Comparison of ENCODE assay signal across 8 mouse cellular contexts in genomic region chr1:131613361-131614133, GRCm38 (mm10). TPM values are rescaled to one million over a fixed set of nuclear protein-coding genes. Genes with fewer than 3 reads are reported as not detected.
A peak's percentile ranks its signal among the peaks of the same experiment; 100 is the strongest.
DNase-seq lines count a peak whose midpoint lies in the region; ATAC-seq lines count a peak whose summit lies in the region.

No protein-coding gene starts in this region.

- no peak overlapping the region for H3K9ac ChIP-seq in forebrain, embryonic 14.5 days (ENCODE audit: low read length)

- WGBS in forebrain, embryonic 14.5 days: 81% methylated on average over 16 of the region's 16 CpGs

- no peak overlapping the region for H3K4me3 ChIP-seq in forebrain, embryonic 14.5 days (ENCODE audit: low read depth, low read length)

- no peaks in the 10 kb centered on the region for H3K36me3 ChIP-seq in forebrain, embryonic 14.5 days (ENCODE audit: control insufficient read depth, insufficient read depth, low read length)

- H3K27me3 ChIP-seq in forebrain, embryonic 14.5 days (replicated peaks; ENCODE audit: control insufficient read depth, insufficient read depth, low read length): no peaks in the 10 kb centered on the region

- ATAC-seq in forebrain, embryonic 14.5 days: peak; percentile 57; the same call in 1 of the 2 replicates

- H3K27ac ChIP-seq in forebrain, embryonic 14.5 days (ENCODE audit: low read depth, low read length): no peak overlapping the region

- intact Hi-C loops in heart, postnatal 14 days (cut with DNase I): loop anchor here (1.0 to 5.0 kb wide), 3 partner anchors 45 to 234 kb away; no protein-coding TSS in a partner anchor

- no peaks in the 10 kb centered on the region for H3K4me1 ChIP-seq in forebrain, embryonic 14.5 days (ENCODE audit: control insufficient read depth, insufficient read depth, low read length)

- no peak overlapping the region for H3K4me2 ChIP-seq in forebrain, embryonic 14.5 days (ENCODE audit: low read length)

- peak; percentile 52 for DNase-seq in Muller cell, postnatal 12 days (ENCODE audit: inconsistent ontology term)
- peak; percentile 92 for DNase-seq in c-Kit-positive CD71-positive TER-119-positive erythroid progenitor cells, embryonic 14.5 days (ENCODE audit: low spot score)
- DNase-seq in forebrain, embryonic 14.5 days (ENCODE audit: low spot score): peak; percentile 76
- DNase-seq in heart, postnatal 14 days: peak; percentile 79 to 85
- peak; percentile 73 for DNase-seq in layer of hippocampus, adult 9-11 months
- peak; percentile 82 for DNase-seq in lung, postnatal 10 days
- peak; percentile 49 to 53 for DNase-seq in right cerebral cortex, postnatal 36 days (ENCODE audit: low spot score in 2 of 2)
- peak; percentile 75 to 80 for DNase-seq in urinary bladder, postnatal 36 days (ENCODE audit: low spot score in 2 of 2)

- no peaks in the 10 kb centered on the region for H3K9me3 ChIP-seq in forebrain, embryonic 14.5 days (replicated peaks; ENCODE audit: control insufficient read depth, low read length)

RNA-seq across cellular contexts. Expression of gene Avpr1b, which starts 14.5 kb away (rescaled TPM):
- polyA plus RNA-seq in forebrain, embryonic 14.5 days (2014; fragmentation: Nextera tagmentation; extraction: Ambion mirVana): not detected in 2 replicates
- total RNA-seq in heart, postnatal 14 days (2021): not detected

RNA-seq across cellular contexts. Expression of gene Ctse, which starts 24.6 kb away (rescaled TPM):
- 0.10 TPM in 1 of 2 replicates, not detected in the other for polyA plus RNA-seq in forebrain, embryonic 14.5 days (2014; fragmentation: Nextera tagmentation; extraction: Ambion mirVana)
- 1 to 10 TPM; 2.8 to 2.9 TPM for total RNA-seq in heart, postnatal 14 days (2021)
